Mouse (Mus musculus) cerebellum, adult 9-11 months (tissue): ENCODE measurements around the gene Akna.
"Not testable (repeated sequence)": the region's sequence is repeated elsewhere in the genome, so short reads cannot be mapped to it uniquely, and the experiment has no call there.

Experiments used
- DNase-seq: peaks from one replicate; pipeline ENCODE4 v3.0.0; 2022

Akna gene

DNA sequence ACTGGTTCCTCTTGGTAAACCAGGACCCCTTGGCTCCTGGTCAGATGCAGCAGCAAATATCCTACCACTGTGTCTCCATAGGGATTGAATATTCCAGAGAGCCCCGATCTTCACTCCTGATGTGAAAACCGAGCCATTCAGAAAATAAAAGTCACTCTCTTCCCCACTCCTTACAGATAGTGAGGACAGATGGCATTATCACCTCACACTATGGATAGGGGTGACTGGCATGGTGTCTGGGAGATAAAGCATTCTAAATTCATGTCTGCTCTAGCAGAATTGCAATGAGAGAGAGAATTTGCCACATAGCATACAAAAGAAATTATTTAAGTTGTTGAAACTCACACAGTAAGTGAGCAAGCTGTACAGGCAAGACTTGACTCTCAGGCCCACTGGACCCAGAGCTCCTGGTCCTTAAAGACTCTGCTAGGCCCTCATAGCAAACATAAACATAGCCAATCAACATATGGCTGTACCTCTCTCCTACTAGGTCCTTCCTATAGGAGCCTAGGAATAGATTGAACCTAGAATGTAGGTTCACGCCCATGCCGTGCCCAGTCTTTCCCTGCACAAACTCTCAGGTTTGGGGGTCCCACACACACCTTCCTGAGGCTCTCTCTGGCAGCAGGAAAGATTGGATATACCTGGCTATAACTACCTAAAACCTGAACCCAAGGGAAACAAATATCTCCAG is 20.3 kb downstream of the Akna start:
- no peak for DNase-seq

DNA sequence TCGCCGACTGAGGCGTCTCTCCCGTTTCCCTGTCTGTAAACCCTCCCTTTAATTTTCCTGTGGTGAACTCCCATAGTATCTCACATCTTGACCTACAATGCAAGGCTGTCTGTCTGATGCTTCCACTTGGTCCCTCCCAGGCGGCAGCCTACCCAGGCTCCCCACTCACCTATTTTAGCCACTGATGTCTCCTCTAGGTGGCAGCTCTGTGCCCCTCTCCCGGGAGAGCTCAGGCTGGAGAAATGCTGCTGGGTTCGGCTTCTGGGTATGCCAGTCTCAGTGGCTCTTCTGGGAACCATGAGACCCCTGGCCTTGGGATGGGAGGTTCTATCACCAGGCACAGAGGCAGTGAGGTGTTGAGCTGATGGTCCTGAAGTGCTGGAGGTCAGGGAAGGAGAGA is 25.7 kb downstream of the Akna start:
- DNase-seq: no peak

DNA sequence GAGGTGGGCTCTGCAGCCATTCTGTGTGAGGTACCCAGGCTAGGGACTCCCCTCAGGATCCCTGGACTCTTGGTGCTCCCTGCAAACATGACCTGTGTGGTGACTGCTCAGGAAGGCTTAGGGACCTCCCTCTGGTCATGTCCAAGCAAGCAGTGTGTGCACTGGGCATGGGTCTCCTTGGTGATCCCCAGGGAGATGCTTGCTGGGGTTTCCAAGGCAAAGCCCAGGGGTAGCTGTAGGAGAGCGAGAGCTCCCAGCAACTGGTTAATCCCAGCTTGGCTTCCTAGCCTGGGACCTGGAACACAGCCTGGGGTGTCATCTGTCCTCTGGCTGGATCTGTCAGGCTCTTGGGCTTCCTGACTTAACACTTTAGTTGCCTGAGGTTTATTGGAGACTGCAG is 27.8 kb downstream of the Akna start:
- DNase-seq: no peak

DNA sequence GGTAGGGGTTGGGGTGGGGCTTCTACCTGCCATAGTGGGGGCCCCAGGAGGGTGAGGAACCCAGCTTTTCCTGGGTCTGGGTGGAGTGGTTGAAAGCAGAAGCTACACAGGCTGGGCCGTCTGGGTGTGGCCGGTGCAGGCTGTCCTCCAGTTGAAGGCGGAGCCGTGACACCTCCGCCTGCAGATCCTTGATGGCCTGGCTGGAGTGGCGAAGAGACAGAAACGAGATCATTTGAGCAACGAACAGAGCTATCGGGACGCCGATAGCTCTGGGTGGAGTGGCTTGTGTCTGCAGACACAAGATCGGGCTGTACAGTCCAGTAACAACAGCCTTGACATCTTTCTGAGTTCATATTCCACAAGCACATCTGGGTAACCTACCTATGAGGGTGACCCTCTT is 28.8 kb downstream of the Akna start:
- DNase-seq: no peak

DNA sequence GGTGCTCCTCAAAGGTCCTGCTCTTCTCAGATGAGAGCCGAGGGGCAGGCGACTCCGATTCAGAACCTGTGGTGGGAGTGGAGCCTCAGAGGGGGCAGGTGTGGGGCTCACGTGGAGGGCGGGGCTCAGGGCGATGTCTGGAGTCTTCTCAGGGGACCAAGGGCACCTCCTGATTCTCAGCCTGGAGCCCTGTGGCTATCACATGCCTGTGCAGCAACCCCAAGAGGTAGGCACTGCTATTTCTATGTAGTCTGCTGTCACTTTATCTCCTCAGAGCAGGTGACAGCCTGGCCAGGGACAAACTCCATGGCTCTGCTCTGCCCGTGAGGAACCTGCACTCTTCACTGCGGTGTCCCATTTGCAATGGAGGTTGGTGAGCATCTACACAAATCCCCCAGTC is 29.8 kb downstream of the Akna start:
- DNase-seq: no peak

DNA sequence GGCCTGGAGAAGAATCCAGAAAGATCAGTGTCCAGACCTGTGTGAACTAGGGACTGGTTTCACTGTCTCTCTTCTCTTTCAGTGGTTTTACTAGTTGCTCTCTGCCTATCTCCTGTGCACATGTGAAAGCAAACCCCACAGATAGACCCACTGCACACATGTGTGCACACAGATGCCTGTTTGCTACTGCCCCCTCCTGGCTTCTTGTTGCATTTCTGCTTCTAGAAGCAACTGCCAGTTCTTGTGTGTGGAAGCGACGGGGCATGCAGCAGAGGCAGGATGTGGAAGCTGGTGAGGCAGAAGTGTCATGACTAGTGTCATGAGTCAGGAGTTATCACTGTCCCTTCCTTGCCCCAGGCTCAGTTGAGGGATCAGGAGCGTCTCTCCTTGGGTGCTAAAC is 31.3 kb downstream of the Akna start:
- no peak for DNase-seq

DNA sequence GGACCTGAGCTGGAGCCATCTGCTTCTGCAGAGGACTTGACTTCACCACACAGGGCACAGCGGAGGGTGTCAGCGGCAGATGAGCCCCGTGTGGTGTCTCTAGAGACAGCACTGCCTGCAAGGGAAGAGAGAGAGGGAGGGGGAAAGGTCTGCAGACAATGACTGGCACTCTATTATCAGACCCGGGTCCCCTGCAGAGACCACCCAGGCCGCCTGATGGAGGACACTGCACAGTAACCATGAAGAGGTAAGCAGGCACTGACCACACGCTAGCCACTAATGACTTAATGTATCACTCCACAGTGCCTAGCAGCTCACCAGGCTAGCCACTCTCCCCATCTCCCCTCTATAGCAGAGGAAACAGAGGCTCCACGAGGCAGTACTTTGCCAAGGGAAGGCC is 32.3 kb downstream of the Akna start:
- DNase-seq: no peak

DNA sequence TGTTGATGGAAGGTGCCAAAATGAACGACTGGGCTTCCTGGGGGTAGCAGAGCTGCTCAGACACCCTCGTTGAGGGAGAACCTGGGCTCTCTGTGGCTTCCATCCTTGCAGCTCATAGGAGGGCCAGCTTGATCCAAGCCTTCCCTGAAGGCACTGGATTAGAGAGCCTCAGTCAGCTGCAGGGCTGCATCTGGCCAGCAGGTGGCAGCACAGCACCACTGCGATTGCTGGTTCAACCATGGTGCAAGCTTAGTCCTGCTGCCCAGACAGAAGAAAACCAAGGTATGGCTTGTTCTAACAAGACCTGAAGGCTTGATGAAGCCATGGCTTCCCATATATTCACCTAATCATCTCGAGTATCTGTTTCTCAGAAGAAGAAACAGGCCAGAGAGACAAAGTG is 34.6 kb downstream of the Akna start:
- peak; percentile 57 for DNase-seq

DNA sequence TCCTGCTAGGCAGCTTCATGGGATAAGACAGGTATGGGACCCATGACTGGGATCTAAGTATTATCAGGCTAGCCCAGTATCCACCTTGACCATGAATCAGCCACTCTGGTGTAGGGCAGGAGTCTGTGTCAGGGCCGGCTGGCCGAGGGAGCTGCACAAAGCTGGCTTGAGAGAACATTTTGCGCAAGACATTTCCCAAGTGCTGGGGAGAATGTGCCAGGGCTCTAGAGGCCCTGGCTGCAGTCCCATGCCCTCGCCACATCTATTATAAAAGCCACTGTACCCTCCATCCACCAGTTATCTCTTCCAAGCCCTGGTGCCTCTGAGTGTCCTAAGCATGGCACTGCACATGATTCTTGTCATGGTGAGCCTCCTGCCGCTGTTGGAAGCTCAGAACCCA is 41.0 kb downstream of the Akna start, which contains the start of gene Orm2:
Gene Orm2, plus strand, starts transcription at position 300 of the 400 bp plus-strand sequence.
- DNase-seq: no peak

DNA sequence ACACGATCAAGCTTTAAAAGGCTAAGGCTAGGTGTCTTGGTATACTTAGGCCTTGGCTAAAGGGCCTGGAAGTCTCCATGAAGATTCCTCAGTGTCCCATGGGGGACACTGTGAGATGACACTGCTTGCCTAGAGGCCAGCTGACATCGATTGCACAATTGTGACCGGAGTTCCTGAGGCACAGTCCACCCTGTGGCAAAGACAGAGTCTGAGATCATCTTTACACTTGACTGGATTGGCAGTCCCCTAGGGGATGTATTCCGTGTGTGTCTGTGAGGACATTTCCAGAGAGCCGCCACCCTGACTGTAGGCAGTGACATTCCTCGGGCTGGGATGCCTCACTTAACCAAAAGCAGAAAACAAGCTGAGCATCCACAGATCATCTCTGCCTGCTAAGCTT is 43.3 kb downstream of the Akna start:
- no peak for DNase-seq

DNA sequence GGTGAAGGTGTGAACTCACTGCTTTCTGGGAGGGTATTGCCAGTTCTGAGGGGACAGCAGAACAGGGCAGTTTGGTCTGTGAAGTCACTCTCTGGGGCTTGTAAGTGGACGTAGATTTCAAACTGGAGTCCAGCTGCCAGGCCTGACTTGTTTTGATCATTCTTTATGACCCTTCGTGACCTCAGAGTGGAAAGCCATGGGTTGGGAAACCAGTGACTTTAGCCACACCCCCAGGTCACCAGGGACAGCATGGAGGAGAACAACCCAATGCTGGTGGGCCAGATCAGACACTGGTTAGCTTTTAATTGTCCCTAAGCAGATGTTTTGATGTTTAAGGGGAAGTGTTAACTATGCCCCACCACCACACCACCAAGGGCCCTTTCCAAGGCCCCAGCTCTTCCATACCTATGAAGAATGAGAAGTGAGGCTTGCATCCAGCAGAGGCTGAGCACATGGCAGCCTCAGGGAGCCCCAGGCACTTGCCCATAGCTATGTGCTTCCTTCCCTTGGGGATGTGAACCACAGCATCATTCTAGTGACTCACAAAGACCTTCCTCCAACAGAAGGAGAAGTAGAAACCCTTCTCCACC is 46.1 kb downstream of the Akna start:
- no peak for DNase-seq

DNA sequence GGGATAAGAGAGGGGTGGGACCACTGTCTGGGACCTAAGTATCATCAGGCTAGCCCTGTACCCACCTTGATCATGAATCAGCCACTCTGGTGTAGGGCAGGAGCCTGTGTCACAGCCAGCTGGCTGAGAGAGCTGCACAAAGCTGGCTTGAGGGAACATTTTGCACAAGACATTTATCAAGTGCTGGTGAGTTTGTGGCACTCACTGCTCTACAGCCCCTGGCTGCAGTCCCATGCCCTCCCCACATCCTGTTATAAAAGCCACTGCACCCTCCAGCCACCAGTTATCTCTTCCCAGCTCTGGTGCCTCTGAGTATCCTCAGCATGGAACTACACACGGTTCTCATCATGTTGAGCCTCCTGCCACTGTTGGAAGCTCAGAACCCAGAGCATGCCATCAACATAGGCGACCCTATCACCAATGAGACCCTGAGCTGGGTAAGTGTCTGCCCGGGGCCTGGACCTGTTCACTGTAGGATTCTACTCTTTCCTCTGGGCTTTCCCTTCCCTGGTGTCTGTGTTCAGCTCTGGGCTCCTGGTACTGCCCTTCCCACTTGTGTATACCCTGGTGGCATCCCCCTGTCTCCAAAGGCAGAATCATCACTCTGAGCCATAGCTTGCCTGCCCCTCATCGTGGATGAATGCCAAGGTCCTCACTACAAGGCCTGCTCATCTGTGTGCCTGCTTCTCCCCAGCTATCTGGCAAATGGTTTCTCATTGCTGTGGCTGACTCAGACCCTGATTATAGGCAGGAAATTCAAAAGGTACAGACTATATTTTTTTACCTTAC is 47.1 kb downstream of the Akna start, which contains the start of gene Orm3:
Gene Orm3, plus strand, starts transcription at position 286 of the 789 bp plus-strand sequence.
- no peak for DNase-seq

DNA sequence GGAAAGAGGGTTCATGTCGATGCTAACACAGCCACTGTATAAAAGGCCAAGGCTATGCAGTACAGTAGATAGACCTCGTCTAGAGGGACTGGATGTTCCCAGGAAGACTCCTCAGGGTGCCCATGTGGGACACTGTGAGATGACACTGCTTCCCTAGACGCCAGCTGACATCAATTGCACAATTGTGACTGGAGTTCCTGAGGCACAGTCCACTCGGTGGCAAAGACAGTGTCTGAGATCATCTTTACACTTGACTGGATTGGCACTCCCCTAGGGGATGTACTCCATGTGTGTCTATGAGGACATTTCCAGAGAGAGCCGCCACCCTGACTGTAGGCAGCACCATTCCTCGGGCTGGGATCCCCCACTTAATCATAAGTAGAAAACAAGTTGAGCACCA is 54.6 kb downstream of the Akna start:
- DNase-seq: no peak

DNA sequence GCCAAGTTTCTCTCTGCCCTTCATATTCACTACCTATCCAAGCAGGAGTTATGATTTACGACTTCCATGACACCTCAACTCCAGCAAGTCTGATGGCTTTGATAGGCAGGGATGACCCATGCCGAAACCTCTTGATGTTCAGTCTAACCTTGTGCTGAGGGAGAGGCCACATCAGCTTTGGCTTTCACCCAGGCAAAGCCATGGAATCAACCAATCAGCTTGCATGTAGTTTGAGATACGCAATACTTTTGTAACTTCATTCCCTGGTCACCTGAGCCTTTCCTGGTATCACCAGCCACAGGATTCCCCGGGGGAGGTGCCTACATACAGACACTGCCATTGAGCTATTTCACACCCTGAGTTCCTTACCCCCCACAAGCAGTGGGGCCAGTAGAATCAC is 56.5 kb downstream of the Akna start:
- no peak for DNase-seq

DNA sequence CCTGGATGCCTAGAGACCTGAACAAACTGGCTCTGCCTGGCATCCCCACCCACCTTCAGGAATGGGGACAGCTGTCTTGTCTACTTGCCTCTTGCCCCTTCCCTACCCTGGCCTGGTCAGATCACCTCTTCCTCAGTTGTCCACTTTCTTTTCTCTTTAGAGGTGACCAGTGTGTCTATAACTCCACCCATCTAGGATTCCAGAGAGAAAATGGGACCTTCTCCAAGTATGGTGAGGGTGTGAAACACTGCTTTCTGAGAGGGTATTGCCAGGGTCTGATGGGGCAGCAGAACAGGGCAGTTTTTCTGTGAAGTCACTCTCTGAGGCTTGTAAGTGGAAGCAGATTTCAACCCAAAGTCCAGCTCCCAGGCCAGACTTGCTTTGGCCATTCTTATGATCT is 57.9 kb downstream of the Akna start:
- DNase-seq: no peak

DNA sequence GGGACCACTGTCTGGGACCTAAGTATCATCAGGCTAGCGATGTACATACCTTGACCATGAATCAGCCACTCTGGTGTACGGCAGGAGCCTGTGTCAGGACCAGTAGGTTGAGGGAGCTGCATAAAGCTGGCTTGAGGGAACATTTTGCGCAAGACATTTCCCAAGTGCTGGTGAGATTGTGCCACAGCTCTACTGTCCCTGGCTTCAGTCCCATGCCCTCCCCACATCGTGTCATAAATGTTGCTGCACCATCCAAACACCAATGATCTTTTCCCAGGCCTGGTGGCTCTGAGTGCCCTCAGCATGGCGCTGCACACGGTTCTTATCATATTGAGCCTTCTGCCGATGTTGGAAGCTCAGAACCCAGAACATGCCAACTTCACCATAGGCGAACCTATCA is 58.9 kb downstream of the Akna start, which contains the start of gene Orm1:
Gene Orm1, plus strand, starts transcription at position 266 of the 400 bp plus-strand sequence.
- DNase-seq: no peak

DNA sequence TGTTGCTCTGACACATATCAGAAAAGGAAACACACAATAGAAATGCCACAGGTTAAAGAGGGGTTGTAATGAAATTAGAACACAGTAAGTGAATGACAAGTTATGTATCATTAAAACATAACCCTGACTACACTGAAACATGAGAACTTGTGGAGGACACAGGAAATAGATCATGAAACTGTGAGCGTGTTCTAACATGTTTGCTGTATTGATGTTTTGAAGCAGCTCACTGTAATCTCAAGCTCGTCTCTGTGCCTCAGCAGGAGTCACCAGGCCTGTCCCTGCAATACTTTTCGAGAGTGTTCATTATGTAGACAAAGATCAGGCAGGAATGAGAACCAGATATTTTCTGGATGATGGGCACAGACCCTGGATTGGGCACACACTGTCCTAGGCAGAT is 59.5 kb downstream of the Akna start:
- no peak for DNase-seq

DNA sequence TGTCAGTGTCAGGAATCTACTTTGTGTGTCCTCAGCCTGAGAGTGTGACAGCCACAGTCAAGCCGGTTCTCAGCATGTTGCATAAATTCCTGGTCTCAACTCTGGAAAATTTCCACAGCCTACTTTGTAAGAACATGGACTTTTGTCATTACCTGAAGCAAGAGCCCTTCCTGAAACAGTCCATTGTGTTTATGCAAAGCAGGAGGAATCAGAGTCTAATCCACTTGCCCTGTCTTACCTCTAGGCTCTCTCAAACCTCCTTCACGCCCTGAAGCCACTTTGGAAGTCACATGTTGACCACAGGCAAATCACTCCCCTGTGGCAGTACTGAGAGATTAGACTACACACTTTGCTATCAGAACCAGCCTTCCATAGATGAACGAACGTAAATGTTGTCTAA is 60.7 kb downstream of the Akna start:
- DNase-seq: no peak

DNA sequence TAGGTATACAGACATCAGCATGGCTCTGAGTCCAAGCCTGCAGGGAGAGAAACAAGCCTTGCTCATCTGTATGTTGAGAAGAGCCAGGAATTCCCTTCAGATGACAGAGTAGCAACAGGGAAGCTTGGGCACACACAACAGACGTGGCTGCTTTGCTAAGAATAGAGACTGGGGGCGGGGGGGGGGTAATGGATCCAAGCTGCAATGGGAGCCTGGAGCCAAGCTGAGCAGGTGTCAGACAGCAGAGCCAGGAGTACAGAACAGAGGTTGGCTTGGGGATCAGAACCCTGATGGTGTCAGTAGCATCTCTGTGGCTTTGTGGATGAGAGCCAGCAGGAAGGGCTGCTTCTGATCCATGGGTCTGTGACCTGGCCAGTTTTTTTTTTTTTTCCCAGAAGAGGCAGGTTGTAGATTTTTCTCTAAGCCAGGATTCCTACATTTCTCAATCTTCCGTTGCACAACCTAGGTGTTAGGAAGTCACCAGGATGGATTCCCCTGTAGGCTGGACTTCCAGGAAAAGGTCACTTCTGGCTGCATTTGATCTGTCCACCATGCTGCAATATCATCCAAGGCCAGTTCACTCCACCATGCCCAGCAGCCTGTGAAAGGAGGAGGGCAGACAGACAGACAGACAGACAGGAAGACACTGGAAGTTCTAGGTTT is 64.6 kb downstream of the Akna start:
- DNase-seq: no peak

DNA sequence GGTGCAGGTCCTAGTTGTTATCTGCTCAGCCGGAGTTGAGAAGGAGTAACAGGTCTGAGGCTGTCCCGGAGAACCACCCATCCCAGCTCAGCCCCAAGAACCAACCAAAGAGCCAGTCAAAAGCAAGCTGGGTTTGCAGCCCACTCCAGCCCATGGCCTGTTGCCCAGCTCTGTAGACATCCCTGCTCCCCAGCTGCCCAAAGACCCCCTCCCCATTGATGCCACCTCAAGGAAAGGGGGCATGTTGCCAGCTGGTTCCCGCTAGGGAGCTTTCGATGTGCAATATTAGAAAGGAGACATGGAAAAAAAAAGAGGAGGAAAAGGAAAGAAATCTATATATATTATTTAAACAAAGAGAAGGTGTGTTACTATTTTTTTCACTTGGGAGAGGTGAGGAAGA is 69.8 kb downstream of the Akna start:
- no peak for DNase-seq

DNA sequence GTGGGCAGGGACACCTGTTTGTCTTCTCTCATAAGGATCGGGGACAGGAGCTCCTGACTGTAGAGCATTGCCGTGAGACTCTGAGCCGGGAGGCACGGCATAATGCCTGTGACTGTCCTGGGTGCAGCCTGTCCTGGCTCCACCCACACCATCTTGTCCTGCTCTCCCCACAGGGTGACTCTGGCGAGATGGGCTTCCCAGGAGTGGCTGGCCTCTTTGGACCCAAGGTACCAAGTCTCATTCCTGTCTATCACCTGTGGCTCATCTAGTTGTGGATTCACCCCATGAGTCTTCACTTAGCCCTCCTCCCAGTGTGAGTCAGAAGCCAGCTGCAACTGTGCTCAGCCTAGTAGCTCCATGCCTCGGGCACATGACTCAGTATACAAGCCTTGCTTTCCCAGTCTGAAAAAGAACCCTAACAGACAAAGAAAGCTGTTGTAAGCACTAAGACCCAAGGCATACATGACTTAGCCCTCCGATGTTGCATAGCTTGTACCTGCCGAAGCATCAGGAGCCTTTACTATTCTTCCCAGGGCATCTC is 79.8 kb downstream of the Akna start:
- no peak for DNase-seq

DNA sequence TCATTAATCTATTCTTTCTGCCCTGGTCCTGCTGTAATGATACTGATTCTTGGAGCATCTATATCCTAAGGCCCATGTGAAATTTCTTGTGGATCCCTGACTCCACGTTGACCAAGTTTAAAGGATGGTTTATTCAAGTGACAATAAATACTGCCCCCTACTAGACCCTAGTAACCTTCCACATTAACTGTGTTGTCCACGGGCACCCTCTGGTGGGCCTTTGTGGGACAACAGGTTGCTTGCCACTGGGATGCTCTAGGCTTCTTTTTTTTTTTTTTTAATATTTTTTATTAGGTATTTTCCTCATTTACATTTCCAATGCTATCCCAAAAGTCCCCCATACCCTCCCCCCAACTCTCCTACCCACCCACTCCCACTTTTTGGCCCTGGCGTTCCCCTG is 83.6 kb downstream of the Akna start:
- DNase-seq: not testable (repeated sequence)
